Mouse (Mus musculus): ENCODE results near the gene Gins2.

- no peak for TF ChIP-seq EP300 (IDR thresholded peaks at IDR 0.05; ENCODE audit: low read depth)
- no peak for TF ChIP-seq CTCF (IDR thresholded peaks at IDR 0.05; ENCODE audit: low read depth)
These were observed 49.7 kb downstream of the Gins2 start for GRCm38 (mm10) chr8:120539381-120539774.
